Mouse (Mus musculus): ENCODE measurements around the gene Hnrnpa1.

Hnrnpa1 gene

GRCm38 (mm10) chr15:103279750-103280149 lies 39.5 kb downstream of the Hnrnpa1 start:
- peak; percentile 71 for DNase-seq (ENCODE audit: low read depth, low spot score)
- Histone ChIP-seq H3K27me3 (ENCODE audit: control insufficient read depth, insufficient read depth, low read length, poor library complexity, severe bottlenecking) (no peaks in the 10 kb centered on the region), H3K36me3 (ENCODE audit: control insufficient read depth, insufficient read depth, low read length, poor library complexity, severe bottlenecking) (no peaks in the 10 kb centered on the region)

- DNase-seq (ENCODE audit: low read depth, low spot score): peak; percentile 72
- no peaks in the 10 kb centered on the region for H3K27me3 ChIP-seq (ENCODE audit: control insufficient read depth, insufficient read depth, low read length, poor library complexity, severe bottlenecking)
- no peaks in the 10 kb centered on the region for H3K36me3 ChIP-seq (ENCODE audit: control insufficient read depth, insufficient read depth, low read length, poor library complexity, severe bottlenecking)
Measured at GRCm38 (mm10) chr15:103280817-103281464, 40.7 kb downstream of the Hnrnpa1 start.

GRCm38 (mm10) chr15:103281465-103282205 lies 41.4 kb downstream of the Hnrnpa1 start:
- H3K36me3 ChIP-seq (ENCODE audit: control insufficient read depth, insufficient read depth, low read length, poor library complexity, severe bottlenecking): no peaks in the 10 kb centered on the region
- H3K27me3 ChIP-seq (ENCODE audit: control insufficient read depth, insufficient read depth, low read length, poor library complexity, severe bottlenecking): no peaks in the 10 kb centered on the region
- no peak for DNase-seq (ENCODE audit: low read depth, low spot score)

- no peaks in the 10 kb centered on the region for H3K36me3 ChIP-seq (ENCODE audit: control insufficient read depth, insufficient read depth, low read length, poor library complexity, severe bottlenecking)
- peak; percentile 70 for DNase-seq (ENCODE audit: low read depth, low spot score)
- no peaks in the 10 kb centered on the region for H3K27me3 ChIP-seq (ENCODE audit: control insufficient read depth, insufficient read depth, low read length, poor library complexity, severe bottlenecking)
Measured at GRCm38 (mm10) chr15:103284066-103284465, 43.8 kb downstream of the Hnrnpa1 start.

GRCm38 (mm10) chr15:103284647-103285046 lies 44.4 kb downstream of the Hnrnpa1 start:
- Histone ChIP-seq H3K36me3 (ENCODE audit: control insufficient read depth, insufficient read depth, low read length, poor library complexity, severe bottlenecking) (no peaks in the 10 kb centered on the region; the same call in 1 of the 2 replicates), H3K27me3 (ENCODE audit: control insufficient read depth, insufficient read depth, low read length, poor library complexity, severe bottlenecking) (no peaks in the 10 kb centered on the region)
- no peak for DNase-seq (ENCODE audit: low read depth, low spot score)

GRCm38 (mm10) chr15:103285778-103286417 lies 45.7 kb downstream of the Hnrnpa1 start:
- no peaks in the 10 kb centered on the region for H3K27me3 ChIP-seq (ENCODE audit: control insufficient read depth, insufficient read depth, low read length, poor library complexity, severe bottlenecking)
- no peak for DNase-seq (ENCODE audit: low read depth, low spot score)
- H3K36me3 ChIP-seq (ENCODE audit: control insufficient read depth, insufficient read depth, low read length, poor library complexity, severe bottlenecking): no peaks in the 10 kb centered on the region; the same call in 1 of the 2 replicates

- peaks cover 4% of the 10 kb centered on the region; the same call in 1 of the 2 replicates for H3K36me3 ChIP-seq (ENCODE audit: control insufficient read depth, insufficient read depth, low read length, poor library complexity, severe bottlenecking)
- DNase-seq (ENCODE audit: low read depth, low spot score): no peak
- no peaks in the 10 kb centered on the region for H3K27me3 ChIP-seq (ENCODE audit: control insufficient read depth, insufficient read depth, low read length, poor library complexity, severe bottlenecking)
Measured at GRCm38 (mm10) chr15:103289600-103289999, 49.4 kb downstream of the Hnrnpa1 start.

- H3K27me3 ChIP-seq (ENCODE audit: control insufficient read depth, insufficient read depth, low read length, poor library complexity, severe bottlenecking): no peaks in the 10 kb centered on the region
- peaks cover 4% of the 10 kb centered on the region; the same call in 1 of the 2 replicates for H3K36me3 ChIP-seq (ENCODE audit: control insufficient read depth, insufficient read depth, low read length, poor library complexity, severe bottlenecking)
- no peak for DNase-seq (ENCODE audit: low read depth, low spot score)
Measured at GRCm38 (mm10) chr15:103290417-103290816, 50.2 kb downstream of the Hnrnpa1 start.

- Histone ChIP-seq H3K36me3 (ENCODE audit: control insufficient read depth, insufficient read depth, low read length, poor library complexity, severe bottlenecking) (peaks cover 4% of the 10 kb centered on the region; the same call in 1 of the 2 replicates), H3K27me3 (ENCODE audit: control insufficient read depth, insufficient read depth, low read length, poor library complexity, severe bottlenecking) (no peaks in the 10 kb centered on the region)
- no peak for DNase-seq (ENCODE audit: low read depth, low spot score)
Measured at GRCm38 (mm10) chr15:103290843-103291242, 50.6 kb downstream of the Hnrnpa1 start.

GRCm38 (mm10) chr15:103292673-103293345 lies 52.6 kb downstream of the Hnrnpa1 start:
- Histone ChIP-seq H3K27me3 (ENCODE audit: control insufficient read depth, insufficient read depth, low read length, poor library complexity, severe bottlenecking) (no peaks in the 10 kb centered on the region), H3K36me3 (ENCODE audit: control insufficient read depth, insufficient read depth, low read length, poor library complexity, severe bottlenecking) (peaks cover 7% of the 10 kb centered on the region; the same call in 1 of the 2 replicates)
- DNase-seq (ENCODE audit: low read depth, low spot score): no peak

GRCm38 (mm10) chr15:103293375-103293774 lies 53.1 kb downstream of the Hnrnpa1 start:
- H3K27me3 ChIP-seq (ENCODE audit: control insufficient read depth, insufficient read depth, low read length, poor library complexity, severe bottlenecking): no peaks in the 10 kb centered on the region
- H3K36me3 ChIP-seq (ENCODE audit: control insufficient read depth, insufficient read depth, low read length, poor library complexity, severe bottlenecking): peaks cover 7% of the 10 kb centered on the region; the same call in 1 of the 2 replicates
- DNase-seq (ENCODE audit: low read depth, low spot score): no peak

GRCm38 (mm10) chr15:103294649-103295048 lies 54.4 kb downstream of the Hnrnpa1 start:
- DNase-seq (ENCODE audit: low read depth, low spot score): no peak
- Histone ChIP-seq H3K36me3 (ENCODE audit: control insufficient read depth, insufficient read depth, low read length, poor library complexity, severe bottlenecking) (peaks cover 7% of the 10 kb centered on the region; the same call in 1 of the 2 replicates), H3K27me3 (ENCODE audit: control insufficient read depth, insufficient read depth, low read length, poor library complexity, severe bottlenecking) (no peaks in the 10 kb centered on the region)

- no peak for DNase-seq (ENCODE audit: low read depth, low spot score)
- Histone ChIP-seq H3K27me3 (ENCODE audit: control insufficient read depth, insufficient read depth, low read length, poor library complexity, severe bottlenecking) (no peaks in the 10 kb centered on the region), H3K36me3 (ENCODE audit: control insufficient read depth, insufficient read depth, low read length, poor library complexity, severe bottlenecking) (peaks cover 7% of the 10 kb centered on the region; the same call in 1 of the 2 replicates)
Measured at GRCm38 (mm10) chr15:103295851-103296250, 55.6 kb downstream of the Hnrnpa1 start.
